In the genomic region with DNA sequence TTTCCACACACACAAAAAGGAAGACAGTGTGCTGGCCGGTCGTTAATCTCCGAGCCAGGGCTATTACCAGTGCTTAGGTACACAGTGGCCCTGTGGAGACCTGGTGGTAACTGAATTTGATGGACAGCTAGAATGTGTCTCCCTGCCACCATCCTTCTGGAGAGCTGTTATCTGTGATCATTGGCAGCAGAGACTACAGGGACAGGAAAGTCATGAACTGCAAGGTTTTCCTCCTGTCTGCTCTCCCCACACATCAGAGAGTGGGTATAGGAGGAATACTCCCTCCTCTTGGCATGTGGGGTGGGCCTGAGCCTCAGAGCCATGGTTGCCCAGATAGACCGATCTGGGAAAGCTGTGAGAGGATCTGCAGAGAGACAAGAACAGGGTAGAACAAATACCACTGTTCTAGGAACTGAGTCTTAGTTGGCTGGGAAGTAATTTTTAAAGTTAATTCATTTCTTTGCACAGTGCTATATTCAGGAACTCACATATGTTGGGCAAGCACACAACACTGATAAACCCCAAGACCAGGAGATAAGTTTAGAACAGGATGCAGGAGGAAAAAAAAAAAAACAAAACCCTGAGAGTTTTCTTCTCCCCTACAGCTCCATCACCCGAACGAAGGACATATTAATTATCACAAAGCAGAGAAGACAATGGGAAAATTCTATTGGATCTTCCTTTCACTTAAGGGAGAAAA, we compare ENCODE assay signal across 16 mouse cellular contexts. TPM values are rescaled to one million over a fixed set of nuclear protein-coding genes. Genes with fewer than 3 reads are reported as not detected.
DNase-seq lines count a peak whose midpoint lies in the region; ATAC-seq and TF ChIP-seq lines count a peak whose summit lies in the region.
"Had no signal": no experiment of that assay in that cellular context is flagged by ENCODE, and none has a peak within 500 bp of the region (broad histone marks: within the 10 kb centered on the region; RNA-seq: fewer than 3 reads in every experiment).

No protein-coding gene starts in this region.

- H3K27me3 ChIP-seq in forebrain, postnatal 0 days (ENCODE audit: insufficient read depth, low read length) = no peaks in the 10 kb centered on the region
- H3K27me3 ChIP-seq in midbrain, embryonic 12.5 days = no peaks in the 10 kb centered on the region
- H3K27me3 ChIP-seq: heart, embryonic 12.5 days; kidney, embryonic 15.5 days; limb, embryonic 13.5 days; stomach, embryonic 15.5 days had no signal

- 0 out of 2 replicates have a peak overlapping the region, but pooled peaks have one; percentile 10 for H3K9ac ChIP-seq in forebrain, postnatal 0 days
- no peak overlapping the region for H3K9ac ChIP-seq in midbrain, embryonic 12.5 days (replicated peaks)
- H3K9ac ChIP-seq: heart, embryonic 12.5 days; kidney, embryonic 15.5 days; limb, embryonic 13.5 days; stomach, embryonic 15.5 days had no signal

- H3K4me2 ChIP-seq in forebrain, postnatal 0 days (ENCODE audit: low read depth) = no peak overlapping the region
- H3K4me2 ChIP-seq in midbrain, embryonic 12.5 days (replicated peaks) = no peak overlapping the region; the same call in 1 of the 2 replicates
- H3K4me2 ChIP-seq: heart, embryonic 12.5 days; kidney, embryonic 15.5 days; stomach, embryonic 15.5 days had no signal

- WGBS in forebrain, postnatal 0 days = 20% methylated on average over 6 of the region's 6 CpGs
- WGBS in midbrain, embryonic 12.5 days = 36% methylated on average over 6 of the region's 6 CpGs

- TF ChIP-seq CTCF in forebrain, postnatal 0 days (IDR thresholded peaks at IDR 0.05; ENCODE audit: low read depth) = no peak

- H3K27ac ChIP-seq in forebrain, postnatal 0 days (ENCODE audit: low read depth, low read length) = peak overlapping the region; percentile 71
- H3K27ac ChIP-seq in midbrain, embryonic 12.5 days (replicated peaks) = peak overlapping the region; percentile 78
- H3K27ac ChIP-seq: kidney, embryonic 15.5 days; limb, embryonic 13.5 days; stomach, embryonic 15.5 days had no signal

- peak; percentile 32 for ATAC-seq in forebrain, postnatal 0 days
- peak; percentile 44; the same call in 1 of the 2 replicates for ATAC-seq in midbrain, embryonic 12.5 days (ENCODE audit: low FRiP score, low read depth)

- H3K4me1 ChIP-seq in forebrain, postnatal 0 days (ENCODE audit: insufficient read depth) = peaks cover 13% of the 10 kb centered on the region; the same call in 1 of the 2 replicates
- H3K4me1 ChIP-seq in midbrain, embryonic 12.5 days = peaks cover 36% of the 10 kb centered on the region

- no peak overlapping the region for H3K4me3 ChIP-seq in forebrain, postnatal 0 days (ENCODE audit: low read depth, low read length)
- H3K4me3 ChIP-seq in midbrain, embryonic 12.5 days = no peak overlapping the region
- H3K4me3 ChIP-seq: erythroblast, embryonic 14.5 days; heart, embryonic 12.5 days; kidney, embryonic 15.5 days; limb, embryonic 13.5 days; stomach, embryonic 15.5 days had no signal

- H3K9me3 ChIP-seq in forebrain, postnatal 0 days (ENCODE audit: low read length) = no peaks in the 10 kb centered on the region
- no peaks in the 10 kb centered on the region for H3K9me3 ChIP-seq in midbrain, embryonic 12.5 days
- H3K9me3 ChIP-seq: heart, embryonic 12.5 days; kidney, embryonic 15.5 days; limb, embryonic 13.5 days; stomach, embryonic 15.5 days had no signal

- H3K36me3 ChIP-seq in forebrain, postnatal 0 days (ENCODE audit: insufficient read depth) = no peaks in the 10 kb centered on the region
- H3K36me3 ChIP-seq in midbrain, embryonic 12.5 days = no peaks in the 10 kb centered on the region
- H3K36me3 ChIP-seq: heart, embryonic 12.5 days; kidney, embryonic 15.5 days; limb, embryonic 13.5 days; stomach, embryonic 15.5 days had no signal

- DNase-seq in retina, postnatal 1 day = peak; percentile 24
- no peak for DNase-seq in retina, embryonic 14.5 days (ENCODE audit: low spot score)
- no peak for DNase-seq in forebrain, postnatal 0 days
- no peak for DNase-seq in embryo, embryonic 9.5 days (ENCODE audit: extremely low spot score)
- DNase-seq in adrenal gland, adult 2 months = no peak
- DNase-seq in gastrocnemius, postnatal 25 days = no peak
- DNase-seq: gastrocnemius, postnatal 14 days; lung, adult 18-20 months; thymus, postnatal 4 days had no signal

RNA-seq across cellular contexts. Expression of a gene that starts 58.6 kb away (rescaled TPM):
- total RNA-seq in forebrain, postnatal 0 days (2014; rRNA removed) = 16.8 and 30.8 TPM in 2 replicates
- polyA plus RNA-seq in forebrain, postnatal 0 days (2015; fragmentation: Nextera tagmentation; extraction: Ambion mirVana) = 4.6 and 4.8 TPM in 2 replicates
- 12.2 and 12.8 TPM in 2 replicates for polyA plus RNA-seq in midbrain, embryonic 12.5 days (2016; fragmentation: Nextera tagmentation; extraction: Ambion mirVana)
- total RNA-seq in adrenal gland, adult 2 months (2021) = 1 to 10 TPM; 3.7 to 10.0 TPM
- polyA plus RNA-seq in adrenal gland, adult 2 months (2012; rRNA removed) = 11.8 and 23.1 TPM in 2 replicates
- total RNA-seq in gastrocnemius, postnatal 25 days (2021) = not detected
- total RNA-seq: gastrocnemius, postnatal 14 days; hematopoietic stem cell, adult 5-6 weeks had no signal
- polyA plus RNA-seq: erythroblast, embryonic 14.5 days; heart, embryonic 12.5 days; limb, embryonic 13.5 days had no signal

Comparison
In these comparisons a context has a peak if more than half of its experiments do, and no peak if none do; other contexts are left out.
1. RNA of a gene that starts 58.6 kb away (total RNA-seq): 16.8 to 30.8 TPM in forebrain, postnatal 0 days and 3.7 to 10.0 TPM in adrenal gland, adult 2 months; not detected in gastrocnemius, postnatal 25 days; every median in the first group is over 4 times any median in the second.